In the genomic region with DNA sequence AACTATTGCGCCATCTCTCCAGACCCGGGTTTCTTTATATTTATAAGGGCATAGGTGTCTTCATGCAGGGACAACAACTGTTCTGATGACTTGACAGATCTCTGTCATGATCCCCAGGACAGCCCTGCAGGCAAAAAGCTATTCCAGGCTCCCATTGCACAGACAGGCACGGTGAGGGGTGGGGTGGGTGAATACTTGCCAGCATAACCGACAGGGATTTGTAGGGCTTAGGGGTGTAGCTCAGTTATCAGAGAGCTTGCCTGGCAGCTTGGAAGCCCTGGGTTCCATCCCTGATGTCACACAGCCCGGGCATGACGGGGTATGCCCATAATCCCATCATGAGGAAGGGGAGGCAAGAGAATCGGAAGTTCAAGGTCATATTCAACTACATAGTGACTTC, we compare ENCODE assay signal across 25 mouse cellular contexts. TPM values are rescaled to one million over a fixed set of nuclear protein-coding genes. Genes with fewer than 3 reads are reported as not detected.
DNase-seq lines count a peak whose midpoint lies in the region; ATAC-seq and TF ChIP-seq lines count a peak whose summit lies in the region.
"Had no signal": no experiment of that assay in that cellular context is flagged by ENCODE, and none has a peak within 500 bp of the region (broad histone marks: within the 10 kb centered on the region; RNA-seq: fewer than 3 reads in every experiment).

No protein-coding gene starts in this region.

- H3K27ac ChIP-seq in heart, embryonic 13.5 days (replicated peaks), result peak overlapping the region; percentile 55; the same call in 1 of the 2 replicates
- H3K27ac ChIP-seq in CH12.LX (ENCODE audit: insufficient read depth, low read depth), result peak overlapping the region; percentile 97
- peak overlapping the region; percentile 95 for H3K27ac ChIP-seq in liver, embryonic 12.5 days
- H3K27ac ChIP-seq: embryonic facial prominence, embryonic 13.5 days had no signal

- TF ChIP-seq EP300 in CH12.LX (IDR thresholded peaks at IDR 0.05; ENCODE audit: low read length), result no peak

- dilution Hi-C loops in CH12.LX (cut with MboI; ENCODE audit: extremely low pct_ligation_motif_present, extremely low pct_unique_long_range_greater_than_20kb, low sequenced_read_pairs), result no loop called here

- WGBS in heart, embryonic 13.5 days, result 79% methylated on average over 7 of the region's 7 CpGs
- WGBS in liver, embryonic 12.5 days (ENCODE audit: insufficient replicate concordance), result 55% methylated on average over 7 of the region's 7 CpGs

- H3K9me3 ChIP-seq in heart, embryonic 13.5 days, result no peaks in the 10 kb centered on the region
- H3K9me3 ChIP-seq in CH12.LX (replicated peaks; ENCODE audit: low read length), result peaks cover 8% of the 10 kb centered on the region
- H3K9me3 ChIP-seq in liver, embryonic 12.5 days (replicated peaks), result no peaks in the 10 kb centered on the region
- H3K9me3 ChIP-seq: embryonic facial prominence, embryonic 13.5 days had no signal

- 0 out of 2 replicates have a peak overlapping the region, but pooled peaks have one; percentile 5 for H3K4me3 ChIP-seq in heart, embryonic 13.5 days
- peak overlapping the region; percentile 31 to 50 (median 39) for H3K4me3 ChIP-seq in CH12.LX (replicated peaks in 1 of 3; ENCODE audit: low read depth in 2 of 3, low read length in 2 of 3, poor library complexity in 1 of 3)
- peak overlapping the region; percentile 45 for H3K4me3 ChIP-seq in liver, embryonic 12.5 days
- H3K4me3 ChIP-seq: embryonic facial prominence, embryonic 13.5 days had no signal

- no peak for DNase-seq in heart, adult 9 months (ENCODE audit: low spot score in 2 of 2)
- DNase-seq in CH12.LX (ENCODE audit: extremely low read depth), result no peak
- peak; percentile 57 for DNase-seq in c-Kit-negative CD71-positive TER-119-positive erythroid progenitor cells, embryonic 14.5 days (ENCODE audit: low read depth, low spot score)
- DNase-seq in urinary bladder, postnatal 10 days (ENCODE audit: low spot score), result no peak
- DNase-seq in ovary, postnatal 36 days (ENCODE audit: low spot score), result no peak
- DNase-seq: adrenal gland, adult 8-10 months; cerebellum, postnatal 14 days; heart, adult 11 months; heart, postnatal 4 days; kidney, adult 18-20 months; kidney, postnatal 14 days; lung, adult 2 months; right cerebral cortex, adult 18-20 months; thymus, postnatal 4 days had no signal

- TF ChIP-seq CTCF in CH12.LX (conservative IDR thresholded peaks at IDR 0.05 in 1 of 2, IDR thresholded peaks at IDR 0.05 in 1 of 2; ENCODE audit: low read depth in 2 of 2, low read length in 2 of 2), result no peak

- peaks cover 7% of the 10 kb centered on the region; the same call in 1 of the 2 replicates for H3K4me1 ChIP-seq in heart, embryonic 13.5 days
- peaks cover 41 to 79% of the 10 kb centered on the region in 2 experiments for H3K4me1 ChIP-seq in CH12.LX (ENCODE audit: control insufficient read depth in 1 of 2, insufficient read depth in 2 of 2)
- H3K4me1 ChIP-seq in liver, embryonic 12.5 days, result peaks cover 59% of the 10 kb centered on the region
- H3K4me1 ChIP-seq: embryonic facial prominence, embryonic 13.5 days had no signal

- peaks cover 22% of the 10 kb centered on the region for H3K79me2 ChIP-seq in CH12.LX (replicated peaks; ENCODE audit: control insufficient read depth, extremely low read depth, insufficient read depth, poor library complexity, severe bottlenecking)

- peak overlapping the region; percentile 28 for H3K4me2 ChIP-seq in heart, embryonic 13.5 days
- peak overlapping the region; percentile 63 for H3K4me2 ChIP-seq in CH12.LX (ENCODE audit: insufficient read depth, low read depth, poor library complexity, severe bottlenecking)
- H3K4me2 ChIP-seq in liver, embryonic 12.5 days, result peak overlapping the region; percentile 69
- H3K4me2 ChIP-seq: embryonic facial prominence, embryonic 13.5 days had no signal

- no peaks in the 10 kb centered on the region for H3K36me3 ChIP-seq in heart, embryonic 13.5 days
- peaks cover 20 to 24% of the 10 kb centered on the region in 2 experiments for H3K36me3 ChIP-seq in CH12.LX (replicated peaks in 1 of 2; ENCODE audit: control insufficient read depth in 1 of 2, insufficient read depth in 1 of 2, low read length in 1 of 2)
- no peaks in the 10 kb centered on the region for H3K36me3 ChIP-seq in liver, embryonic 12.5 days
- H3K36me3 ChIP-seq: embryonic facial prominence, embryonic 13.5 days had no signal

- H3K9ac ChIP-seq in heart, embryonic 13.5 days, result no peak overlapping the region
- H3K9ac ChIP-seq in CH12.LX (ENCODE audit: insufficient read depth, low read depth), result peak overlapping the region; percentile 82
- peak overlapping the region; percentile 71 for H3K9ac ChIP-seq in liver, embryonic 12.5 days
- H3K9ac ChIP-seq: embryonic facial prominence, embryonic 13.5 days had no signal

- in situ Hi-C loops in CH12.LX (cut with MboI; ENCODE audit: low pct_ligation_motif_present, low pct_unique_long_range_greater_than_20kb, low sequenced_read_pairs), result no loop called here

- TF ChIP-seq POLR2A in CH12.LX (IDR thresholded peaks at IDR 0.05; ENCODE audit: low read depth, low read length), result no peak

- H3K27me3 ChIP-seq in heart, embryonic 13.5 days (replicated peaks), result no peaks in the 10 kb centered on the region
- H3K27me3 ChIP-seq in CH12.LX (replicated peaks), result no peaks in the 10 kb centered on the region
- H3K27me3 ChIP-seq in liver, embryonic 12.5 days (replicated peaks), result peaks cover 6% of the 10 kb centered on the region; the same call in 1 of the 2 replicates
- H3K27me3 ChIP-seq: embryonic facial prominence, embryonic 13.5 days; Patski had no signal

- ATAC-seq in heart, embryonic 13.5 days (ENCODE audit: extremely low read depth, insufficient number of reproducible peaks, low FRiP score, low TSS enrichment), result peak; percentile 48; the same call in 1 of the 2 replicates
- peak; percentile 80 for ATAC-seq in liver, embryonic 12.5 days
- ATAC-seq in megakaryocyte, adult 5-6 weeks (ENCODE audit: poor library complexity, severe bottlenecking), result no peak
- ATAC-seq: hindbrain, embryonic 16.5 days; Patski had no signal

- no peak for TF ChIP-seq RAD21 in CH12.LX (IDR thresholded peaks at IDR 0.05; ENCODE audit: low read depth, low read length)

TF ChIP-seq in CH12.LX, 34 proteins besides CTCF, POLR2A, EP300 and RAD21:
- TF ChIP-seq MAZ (IDR thresholded peaks at IDR 0.05; ENCODE audit: low read depth, low read length) (no peak), ZKSCAN1 (IDR thresholded peaks at IDR 0.05; ENCODE audit: borderline replicate concordance, low read depth, low read length) (no peak), GABPA (IDR thresholded peaks at IDR 0.05; ENCODE audit: insufficient replicate concordance, low read depth, low read length) (no peak), MAX (IDR thresholded peaks at IDR 0.05; ENCODE audit: low read length) (no peak), MAFK (IDR thresholded peaks at IDR 0.05; ENCODE audit: insufficient replicate concordance, low read length) (no peak), ZNF384 (IDR thresholded peaks at IDR 0.05; ENCODE audit: low read depth, low read length) (no peak), MEF2A (IDR thresholded peaks at IDR 0.05; ENCODE audit: borderline replicate concordance, low read depth, low read length) (no peak), NRF1 (IDR thresholded peaks at IDR 0.05; ENCODE audit: low read depth, low read length) (no peak), ZC3H11A (IDR thresholded peaks at IDR 0.05; ENCODE audit: low read depth, low read length) (no peak), USF1 (IDR thresholded peaks at IDR 0.05; ENCODE audit: low read depth, low read length) (no peak), PAX5 (IDR thresholded peaks at IDR 0.05; ENCODE audit: low read length) (no peak), IRF4 (IDR thresholded peaks at IDR 0.05; ENCODE audit: low read depth, low read length) (no peak), ETS1 (conservative IDR thresholded peaks at IDR 0.05; ENCODE audit: low read depth, low read length) (no peak), CHD2 (IDR thresholded peaks at IDR 0.05; ENCODE audit: low read length) (no peak), KAT2A (IDR thresholded peaks at IDR 0.05; ENCODE audit: insufficient replicate concordance, low read length) (no peak), UBTF (IDR thresholded peaks at IDR 0.05; ENCODE audit: low read depth, low read length) (no peak)

RNA-seq across cellular contexts. Expression of gene Mc3r, which starts 42.7 kb away (rescaled TPM):
- not detected in 2 replicates for polyA plus RNA-seq in heart, embryonic 13.5 days (2015; fragmentation: Nextera tagmentation; extraction: Ambion mirVana)
- total RNA-seq in CH12.LX (2012; rRNA removed), result not detected in 2 replicates
- not detected in 2 replicates for total RNA-seq in CH12.LX (2014; rRNA removed)
- not detected in 2 replicates for polyA plus RNA-seq in CH12.LX (2012; ENCODE audit: insufficient read length, low read depth)
- polyA plus RNA-seq in liver, embryonic 12.5 days (2016; fragmentation: Nextera tagmentation; extraction: Ambion mirVana), result 0.05 and 0.12 TPM in 2 replicates
- total RNA-seq in megakaryocyte, adult 5-6 weeks (2015), result not detected in 2 replicates
- total RNA-seq in megakaryocyte, adult 5-6 weeks (2017), result not detected in 2 replicates
- total RNA-seq: adrenal gland, adult 8-10 months; gastrocnemius, adult 8-10 months; heart, postnatal 4 days; megakaryocyte-erythroid progenitor cell, adult 5-6 weeks had no signal
- polyA plus RNA-seq: embryonic facial prominence, embryonic 13.5 days; forebrain, embryonic 11.5 days; limb, embryonic 11.5 days; lung, adult 2 months; Patski; small intestine, adult 2 months had no signal

RNA-seq across cellular contexts. Expression of gene Fam210b, which starts 54.3 kb away (rescaled TPM):
- 17.4 and 19.2 TPM in 2 replicates for polyA plus RNA-seq in heart, embryonic 13.5 days (2015; fragmentation: Nextera tagmentation; extraction: Ambion mirVana)
- total RNA-seq in CH12.LX (2012; rRNA removed) (1.1 and 1.5 TPM in 2 replicates), CH12.LX (2014; rRNA removed) (0.58 and 0.68 TPM in 2 replicates)
- 1.1 and 1.2 TPM in 2 replicates for polyA plus RNA-seq in CH12.LX (2012; ENCODE audit: insufficient read length, low read depth)
- 128 and 138 TPM in 2 replicates for polyA plus RNA-seq in liver, embryonic 12.5 days (2016; fragmentation: Nextera tagmentation; extraction: Ambion mirVana)
- 3.4 TPM in 2 replicates for total RNA-seq in megakaryocyte, adult 5-6 weeks (2015)
- total RNA-seq in megakaryocyte, adult 5-6 weeks (2017), result 1.5 and 2.3 TPM in 2 replicates
